Mouse (Mus musculus): ENCODE measurements at regions not wholly inside any gene's neighbourhood (a gene's known extent, or its start where the extent isn't known, plus 50 kb on each side); places are given as distances from the start of the nearest gene placed in this dataset.

GRCm38 (mm10) chr17:61960017-61960813 is 920.9 kb downstream of the Efna5 start:
- TF ChIP-seq CTCF (IDR thresholded peaks at IDR 0.05; ENCODE audit: low read depth, low read length): no peak
- TF ChIP-seq POLR2A (IDR thresholded peaks at IDR 0.05; ENCODE audit: extremely low read depth, insufficient read depth, low read length): no peak
